Mouse (Mus musculus): ENCODE measurements at regions not wholly inside any gene's neighbourhood (a gene's known extent, or its start where the extent isn't known, plus 50 kb on each side); places are given as distances from the start of the nearest gene placed in this dataset.

DNA sequence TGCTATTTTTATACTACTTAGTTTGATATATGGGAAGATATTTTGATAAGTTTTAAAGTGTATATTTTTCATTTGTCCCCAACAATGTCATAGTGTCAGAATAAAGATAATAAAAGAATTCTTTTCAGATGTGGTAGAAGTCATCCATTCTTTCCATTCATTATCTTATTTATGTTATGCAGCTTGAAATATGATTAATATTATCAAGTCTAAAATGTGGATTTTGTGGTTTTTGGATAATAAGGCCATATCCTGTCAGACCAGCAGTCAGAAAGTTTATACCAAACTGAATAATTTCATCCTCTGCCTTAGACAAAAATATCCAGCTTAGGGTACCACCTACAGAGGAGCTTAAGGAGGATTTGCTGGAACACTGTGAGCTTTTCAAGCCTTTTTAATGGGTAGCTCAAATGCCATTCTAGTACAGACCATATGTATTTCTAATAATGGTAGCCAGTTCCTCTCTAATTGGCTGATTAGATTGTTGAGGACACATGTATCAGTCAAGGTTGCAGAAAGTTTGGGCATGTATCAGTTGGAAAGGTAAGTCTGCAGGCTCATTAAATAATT is 609.7 kb downstream of the Pla2g4a start:
- Histone ChIP-seq H3K4me1 (replicated peaks; ENCODE audit: control insufficient read depth, insufficient read depth) (no peaks in the 10 kb centered on the region), H3K36me3 (ENCODE audit: control insufficient read depth, insufficient read depth, low read length) (no peaks in the 10 kb centered on the region), H3K27me3 (ENCODE audit: control insufficient read depth, insufficient read depth, low read length) (no peaks in the 10 kb centered on the region), H3K4me2 (replicated peaks; ENCODE audit: low read depth) (no peak overlapping the region), H3K9me3 (ENCODE audit: control insufficient read depth, low read length) (no peaks in the 10 kb centered on the region), H3K27ac (replicated peaks) (no peak overlapping the region), H3K4me3 (ENCODE audit: low read depth, low read length) (no peak overlapping the region), H3K9ac (ENCODE audit: low read length) (no peak overlapping the region)
- no peak for DNase-seq (ENCODE audit: low spot score)
- TF ChIP-seq EP300 (optimal IDR thresholded peaks at IDR 0.05) (no peak), CTCF (IDR thresholded peaks at IDR 0.05; ENCODE audit: low read depth) (no peak)
- ATAC-seq (ENCODE audit: low FRiP score, low TSS enrichment) = no peak

DNA sequence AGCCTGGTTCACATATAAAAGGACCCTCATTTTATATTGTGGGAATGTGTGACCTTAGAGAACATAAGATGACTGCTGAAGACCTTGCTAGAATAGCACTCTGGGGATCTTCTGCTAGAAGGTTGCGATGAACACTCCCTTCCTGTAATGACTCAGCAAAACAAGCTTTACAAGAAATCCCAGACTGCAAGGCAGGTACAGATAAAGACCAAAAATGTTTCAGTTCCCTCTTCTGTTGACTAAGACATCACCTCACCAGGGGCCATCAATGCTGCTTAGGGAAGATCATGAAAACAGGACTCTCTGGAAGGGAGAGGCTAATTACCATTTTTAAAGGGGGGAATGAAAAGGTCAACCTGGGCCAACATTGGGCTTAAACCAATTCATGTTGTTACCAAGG is 613.7 kb downstream of the Pla2g4a start:
- Histone ChIP-seq H3K4me2 (replicated peaks; ENCODE audit: low read depth) (no peak overlapping the region), H3K27ac (replicated peaks) (no peak overlapping the region), H3K27me3 (ENCODE audit: control insufficient read depth, insufficient read depth, low read length) (no peaks in the 10 kb centered on the region), H3K9ac (ENCODE audit: low read length) (no peak overlapping the region), H3K36me3 (ENCODE audit: control insufficient read depth, insufficient read depth, low read length) (no peaks in the 10 kb centered on the region), H3K4me3 (ENCODE audit: low read depth, low read length) (no peak overlapping the region), H3K4me1 (replicated peaks; ENCODE audit: control insufficient read depth, insufficient read depth) (no peaks in the 10 kb centered on the region), H3K9me3 (ENCODE audit: control insufficient read depth, low read length) (no peaks in the 10 kb centered on the region)
- DNase-seq (ENCODE audit: low spot score) (no peak), ATAC-seq (ENCODE audit: low FRiP score, low TSS enrichment) (no peak)
- TF ChIP-seq CTCF (IDR thresholded peaks at IDR 0.05; ENCODE audit: low read depth) (no peak), EP300 (optimal IDR thresholded peaks at IDR 0.05) (no peak)
- WGBS = 85% methylated on average over 1 of the region's 1 CpGs

DNA sequence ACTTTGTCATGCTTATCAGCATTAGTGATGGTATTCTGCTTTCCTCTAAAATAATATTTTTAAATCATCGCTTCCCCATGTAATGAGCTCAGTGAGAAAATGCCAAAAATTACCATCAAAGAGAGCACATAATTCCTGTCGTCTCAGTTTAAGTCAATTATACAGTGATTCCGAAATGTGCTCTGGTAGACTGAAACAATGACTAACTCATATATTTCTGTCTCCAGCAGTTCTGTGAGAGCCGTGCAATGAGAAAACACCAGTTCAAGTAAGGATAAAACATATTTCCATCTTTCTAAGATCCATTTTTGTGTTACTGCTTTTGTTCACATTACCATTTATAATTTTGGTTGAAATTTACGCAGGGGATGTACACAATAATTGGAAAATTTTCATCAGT is 622.9 kb downstream of the Pla2g4a start:
- Histone ChIP-seq H3K27me3 (ENCODE audit: control insufficient read depth, insufficient read depth, low read length) (no peaks in the 10 kb centered on the region), H3K4me1 (replicated peaks; ENCODE audit: control insufficient read depth, insufficient read depth) (no peaks in the 10 kb centered on the region), H3K4me2 (replicated peaks; ENCODE audit: low read depth) (no peak overlapping the region), H3K9ac (ENCODE audit: low read length) (no peak overlapping the region), H3K9me3 (ENCODE audit: control insufficient read depth, low read length) (no peaks in the 10 kb centered on the region), H3K36me3 (ENCODE audit: control insufficient read depth, insufficient read depth, low read length) (no peaks in the 10 kb centered on the region), H3K27ac (replicated peaks) (no peak overlapping the region), H3K4me3 (ENCODE audit: low read depth, low read length) (no peak overlapping the region)
- TF ChIP-seq EP300 (optimal IDR thresholded peaks at IDR 0.05) (no peak), CTCF (IDR thresholded peaks at IDR 0.05; ENCODE audit: low read depth) (no peak)
- ATAC-seq (ENCODE audit: low FRiP score, low TSS enrichment) = no peak
- 82% methylated on average over 5 of the region's 5 CpGs for WGBS
- no peak for DNase-seq (ENCODE audit: low spot score)

DNA sequence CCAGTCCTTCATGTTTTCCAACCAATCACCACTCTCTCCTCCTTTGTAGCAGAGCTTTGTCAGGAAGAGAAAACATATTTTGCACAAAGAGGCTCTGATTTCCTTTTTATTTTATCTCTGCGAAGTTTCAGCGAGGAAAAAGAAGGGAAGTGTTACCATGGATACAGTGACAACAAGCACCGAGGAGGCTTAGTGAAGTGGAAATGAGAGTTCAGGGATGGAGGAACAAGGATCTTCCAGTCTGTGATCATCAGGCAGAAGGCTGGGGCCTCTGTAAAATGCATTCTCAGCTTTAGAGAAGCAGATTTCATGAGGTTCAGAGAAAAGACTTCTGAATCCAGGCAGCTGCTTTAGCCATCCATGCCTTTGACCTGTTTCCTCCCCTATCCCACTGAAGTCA is 628.9 kb downstream of the Pla2g4a start:
- Histone ChIP-seq H3K36me3 (ENCODE audit: control insufficient read depth, insufficient read depth, low read length) (no peaks in the 10 kb centered on the region), H3K27me3 (ENCODE audit: control insufficient read depth, insufficient read depth, low read length) (no peaks in the 10 kb centered on the region), H3K9ac (ENCODE audit: low read length) (no peak overlapping the region), H3K4me1 (replicated peaks; ENCODE audit: control insufficient read depth, insufficient read depth) (no peaks in the 10 kb centered on the region), H3K4me3 (ENCODE audit: low read depth, low read length) (no peak overlapping the region), H3K27ac (replicated peaks) (no peak overlapping the region), H3K9me3 (ENCODE audit: control insufficient read depth, low read length) (no peaks in the 10 kb centered on the region), H3K4me2 (replicated peaks; ENCODE audit: low read depth) (no peak overlapping the region)
- TF ChIP-seq EP300 (optimal IDR thresholded peaks at IDR 0.05) = no peak
- no peak for TF ChIP-seq CTCF (IDR thresholded peaks at IDR 0.05; ENCODE audit: low read depth)
- ATAC-seq (ENCODE audit: low FRiP score, low TSS enrichment) = no peak
- WGBS = 27% methylated on average over 3 of the region's 3 CpGs
- DNase-seq (ENCODE audit: low spot score) = no peak

DNA sequence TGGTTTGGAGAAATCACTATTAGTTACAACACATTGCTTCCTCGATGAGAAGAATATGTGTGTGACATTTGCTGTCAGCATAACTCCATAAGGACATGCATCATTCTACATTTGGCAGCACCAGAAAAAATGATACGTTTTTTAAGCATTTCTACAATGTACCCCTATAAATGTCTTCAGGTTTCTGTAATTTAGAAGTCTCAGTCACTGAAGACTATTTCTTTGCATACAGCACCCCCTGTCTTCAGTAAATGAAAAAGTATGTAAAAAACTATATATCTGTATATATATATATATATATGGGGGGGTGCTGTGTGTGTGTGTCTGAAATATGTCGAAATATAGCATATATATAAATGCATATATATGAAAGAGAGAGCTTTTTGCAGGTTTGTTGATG is 633.9 kb downstream of the Pla2g4a start:
- Histone ChIP-seq H3K9ac (ENCODE audit: low read length) (no peak overlapping the region), H3K4me1 (replicated peaks; ENCODE audit: control insufficient read depth, insufficient read depth) (no peaks in the 10 kb centered on the region), H3K9me3 (ENCODE audit: control insufficient read depth, low read length) (no peaks in the 10 kb centered on the region), H3K27ac (replicated peaks) (no peak overlapping the region), H3K36me3 (ENCODE audit: control insufficient read depth, insufficient read depth, low read length) (no peaks in the 10 kb centered on the region), H3K4me2 (replicated peaks; ENCODE audit: low read depth) (no peak overlapping the region), H3K4me3 (ENCODE audit: low read depth, low read length) (no peak overlapping the region), H3K27me3 (ENCODE audit: control insufficient read depth, insufficient read depth, low read length) (no peaks in the 10 kb centered on the region)
- no peak for TF ChIP-seq EP300 (optimal IDR thresholded peaks at IDR 0.05)
- no peak for TF ChIP-seq CTCF (IDR thresholded peaks at IDR 0.05; ENCODE audit: low read depth)
- DNase-seq (ENCODE audit: low spot score) = no peak
- ATAC-seq (ENCODE audit: low FRiP score, low TSS enrichment) = no peak
- WGBS = 58% methylated on average over 3 of the region's 3 CpGs

DNA sequence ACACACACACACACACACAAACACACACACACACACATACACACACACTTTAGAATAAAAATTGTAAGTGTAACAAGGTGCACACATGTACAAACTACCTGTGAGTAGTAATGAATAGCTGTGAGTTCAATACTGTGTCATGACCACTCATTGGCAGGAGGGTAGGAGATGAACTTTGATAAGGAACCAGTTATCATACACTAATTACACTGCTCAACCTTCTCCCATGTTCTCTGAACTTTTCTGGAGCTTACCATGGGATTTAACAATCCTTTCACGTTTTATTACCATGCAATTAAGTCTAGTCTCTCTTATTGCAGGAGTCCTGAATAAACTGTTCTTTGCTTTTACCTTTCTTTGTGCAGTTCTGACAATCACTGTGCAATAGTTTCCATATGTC is 638.0 kb downstream of the Pla2g4a start:
- Histone ChIP-seq H3K4me1 (replicated peaks; ENCODE audit: control insufficient read depth, insufficient read depth) (no peaks in the 10 kb centered on the region), H3K9ac (ENCODE audit: low read length) (no peak overlapping the region), H3K4me3 (ENCODE audit: low read depth, low read length) (no peak overlapping the region), H3K36me3 (ENCODE audit: control insufficient read depth, insufficient read depth, low read length) (no peaks in the 10 kb centered on the region), H3K27me3 (ENCODE audit: control insufficient read depth, insufficient read depth, low read length) (no peaks in the 10 kb centered on the region), H3K4me2 (replicated peaks; ENCODE audit: low read depth) (no peak overlapping the region), H3K27ac (replicated peaks) (no peak overlapping the region), H3K9me3 (ENCODE audit: control insufficient read depth, low read length) (no peaks in the 10 kb centered on the region)
- WGBS = 56% methylated on average over 1 of the region's 1 CpGs
- ATAC-seq (ENCODE audit: low FRiP score, low TSS enrichment) (no peak), DNase-seq (ENCODE audit: low spot score) (no peak)
- TF ChIP-seq CTCF (IDR thresholded peaks at IDR 0.05; ENCODE audit: low read depth) = no peak
- no peak for TF ChIP-seq EP300 (optimal IDR thresholded peaks at IDR 0.05)

All from stomach, postnatal 0 days (tissue).